Mouse (Mus musculus) kidney, postnatal 0 days (tissue): ENCODE results near the gene Cyp4a31. TPM values are rescaled to one million over a fixed set of nuclear protein-coding genes. Genes with fewer than 3 reads are reported as not detected.
"Not testable (repeated sequence)": the region's sequence is repeated elsewhere in the genome, so short reads cannot be mapped to it uniquely, and the experiment has no call there.

Source experiments
- ATAC-seq: fragments of 200-750 bp; cut with Nextera tagmentation; replicated peaks from 2 replicates; pipeline ENCODE4 v1.8.0; 2017; ENCODE audit warnings: low read depth, moderate number of reproducible peaks, moderate TSS enrichment, moderate library complexity; ENCODE audit not compliant: low FRiP score
- DNase-seq: peaks from one replicate; pipeline ENCODE4 v3.0.0-alpha.2; 2016; ENCODE audit warnings: low spot score
- H3K27ac ChIP-seq: fragments of 300-500 bp; sonication (generic); 2 replicates; pipeline ENCODE4 v1.5.1; 2014; ENCODE audit warnings: mild to moderate bottlenecking
- H3K27me3 ChIP-seq: fragments of 300-500 bp; sonication (generic); 2 replicates; pipeline ENCODE4 v1.6.1; 2014; ENCODE audit warnings: low read length, mixed read lengths; ENCODE audit not compliant: insufficient read depth
- H3K36me3 ChIP-seq: fragments of 300-500 bp; sonication (generic); 2 replicates; pipeline ENCODE4 v1.6.1; 2014; ENCODE audit warnings: low read length, mixed read lengths; ENCODE audit not compliant: insufficient read depth
- H3K4me1 ChIP-seq: fragments of 300-500 bp; sonication (generic); replicated peaks from 2 replicates; pipeline ENCODE4 v1.6.1; 2014; ENCODE audit warnings: antibody characterized with exemption, low read length, mixed read lengths; ENCODE audit not compliant: insufficient read depth
- H3K4me2 ChIP-seq: fragments of 300-500 bp; sonication (generic); 2 replicates; pipeline ENCODE4 v1.6.1; 2014; ENCODE audit warnings: mild to moderate bottlenecking, low read length, moderate library complexity, mixed read lengths
- H3K4me3 ChIP-seq: fragments of 300-500 bp; sonication (generic); replicated peaks from 2 replicates; pipeline ENCODE4 v1.5.1; 2014; ENCODE audit warnings: low read depth, low read length
- H3K9ac ChIP-seq: fragments of 300-500 bp; sonication (generic); 2 replicates; pipeline ENCODE4 v1.6.1; 2014; ENCODE audit warnings: low read depth, low read length
- H3K9me3 ChIP-seq: fragments of 300-500 bp; sonication (generic); replicated peaks from 2 replicates; pipeline ENCODE4 v1.6.1; 2016; ENCODE audit warnings: low read length, inconsistent platforms, mixed read lengths
- CTCF ChIP-seq: IDR thresholded peaks from 2 replicates; pipeline ENCODE4 v1.5.1; 2016; ENCODE audit warnings: antibody characterized with exemption, low read depth, mild to moderate bottlenecking, moderate library complexity
- WGBS: fragments of 180-500 bp; shearing (Covaris S2); extraction: QIAGEN DNeasy Blood & Tissue Kit; methylation state at CpG from one replicate; pipeline ENCODE4 v1.1.7; 2014; 5-methylcytosine and 5-hydroxymethylcytosine counted together
- polyA plus RNA-seq: library from polyadenylated mRNA; unstranded; fragments of >200 nt; fragmentation: Nextera tagmentation; extraction: Ambion mirVana; gene quantifications from 2 replicates; pipeline ENCODE4 v1.2.1, GENCODE M21; 2015

Cyp4a31 gene
- polyA plus RNA-seq, 1 experiment from 2014 or later = 49.7 TPM

- Histone ChIP-seq H3K9me3 (no peaks in the 10 kb centered on the region), H3K4me2 (no peak overlapping the region), H3K36me3 (no peaks in the 10 kb centered on the region), H3K27ac (no peak overlapping the region), H3K27me3 (no peaks in the 10 kb centered on the region), H3K9ac (no peak overlapping the region), H3K4me3 (no peak overlapping the region), H3K4me1 (no peaks in the 10 kb centered on the region)
- TF ChIP-seq CTCF = no peak
- DNase-seq (no peak), ATAC-seq (no peak)
- 85% methylated on average over 3 of the region's 3 CpGs for WGBS
Observed at GRCm38 (mm10) chr4:115552726-115553125, 10.7 kb upstream of the Cyp4a31 start.

GRCm38 (mm10) chr4:115555513-115555912, 7.9 kb upstream of the Cyp4a31 start:
- TF ChIP-seq CTCF = no peak
- Histone ChIP-seq H3K4me3 (no peak overlapping the region), H3K9ac (no peak overlapping the region), H3K27ac (no peak overlapping the region), H3K4me2 (no peak overlapping the region), H3K4me1 (no peaks in the 10 kb centered on the region), H3K36me3 (no peaks in the 10 kb centered on the region), H3K9me3 (no peaks in the 10 kb centered on the region), H3K27me3 (no peaks in the 10 kb centered on the region)
- WGBS = 58% methylated on average over 2 of the region's 2 CpGs
- DNase-seq (peak; percentile 12), ATAC-seq (peak; percentile 63; the same call in 1 of the 2 replicates)

- H3K4me1 ChIP-seq = no peaks in the 10 kb centered on the region
- 58% methylated on average over 4 of the region's 4 CpGs for WGBS
- no peak for TF ChIP-seq CTCF
Observed at GRCm38 (mm10) chr4:115557861-115558561, 5.4 kb upstream of the Cyp4a31 start.

GRCm38 (mm10) chr4:115561236-115561635, 2.2 kb upstream of the Cyp4a31 start:
- H3K4me2 ChIP-seq, H3K27ac ChIP-seq, H3K4me1 ChIP-seq, H3K9ac ChIP-seq, DNase-seq, H3K4me3 ChIP-seq, ATAC-seq, H3K27me3 ChIP-seq, H3K36me3 ChIP-seq, H3K9me3 ChIP-seq: not testable (repeated sequence)
- 50% methylated on average over 5 of the region's 5 CpGs for WGBS

More at GRCm38 (mm10) chr4:115557861-115558561, 5.4 kb upstream of the Cyp4a31 start:
- H3K4me2 ChIP-seq = no peak overlapping the region
- no peaks in the 10 kb centered on the region for H3K9me3 ChIP-seq
- ATAC-seq (no peak), DNase-seq (no peak)
- no peak overlapping the region for H3K9ac ChIP-seq
- no peaks in the 10 kb centered on the region for H3K36me3 ChIP-seq
- peak overlapping the region; percentile 42; the same call in 1 of the 2 replicates for H3K27ac ChIP-seq
- no peaks in the 10 kb centered on the region for H3K27me3 ChIP-seq
- H3K4me3 ChIP-seq = no peak overlapping the region

GRCm38 (mm10) chr4:115564469-115565225, 1.2 kb downstream of the Cyp4a31 start:
- WGBS = 74% methylated on average over 6 of the region's 6 CpGs
- not testable (repeated sequence) for ATAC-seq, H3K4me3 ChIP-seq

GRCm38 (mm10) chr4:115575255-115575654, 11.8 kb downstream of the Cyp4a31 start:
- Histone ChIP-seq H3K4me3 (no peak overlapping the region), H3K9ac (no peak overlapping the region)

More at GRCm38 (mm10) chr4:115564469-115565225, 1.2 kb downstream of the Cyp4a31 start:
- not testable (repeated sequence) for H3K9me3 ChIP-seq, H3K36me3 ChIP-seq, H3K27me3 ChIP-seq, H3K4me1 ChIP-seq, H3K27ac ChIP-seq, H3K9ac ChIP-seq, DNase-seq
- 0 out of 2 replicates have a peak overlapping the region, but pooled peaks have one; percentile 16 for H3K4me2 ChIP-seq

More at GRCm38 (mm10) chr4:115575255-115575654, 11.8 kb downstream of the Cyp4a31 start:
- DNase-seq (no peak), ATAC-seq (no peak)
- Histone ChIP-seq H3K27me3 (no peaks in the 10 kb centered on the region), H3K36me3 (no peaks in the 10 kb centered on the region), H3K27ac (no peak overlapping the region), H3K9me3 (no peaks in the 10 kb centered on the region), H3K4me1 (no peaks in the 10 kb centered on the region), H3K4me2 (no peak overlapping the region)
- 80% methylated on average over 3 of the region's 3 CpGs for WGBS
- no peak for TF ChIP-seq CTCF
